Comparison of ENCODE assay signal across 16 mouse cellular contexts in the genomic region with DNA sequence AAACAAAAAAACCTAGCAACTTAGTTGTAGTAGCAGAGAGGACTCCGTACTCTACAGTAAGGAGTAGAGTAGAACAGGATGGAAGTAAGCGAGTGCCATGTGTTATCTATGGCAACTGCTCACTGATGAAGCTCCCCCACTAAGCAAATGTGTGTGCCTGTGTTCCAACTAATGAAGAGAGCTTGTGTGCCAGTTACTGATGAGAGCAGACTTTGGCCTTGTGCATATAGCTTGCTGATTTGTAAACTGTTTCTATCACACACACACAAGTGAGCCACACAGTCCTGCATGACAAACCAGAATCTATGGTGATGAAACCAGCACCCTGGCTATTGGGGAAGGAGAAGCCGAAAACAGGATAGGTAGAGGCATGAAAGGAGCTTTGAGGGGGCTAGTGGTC.
"Had no signal": no experiment of that assay in that cellular context is flagged by ENCODE, and none has a peak within 500 bp of the region (broad histone marks: within the 10 kb centered on the region; RNA-seq: fewer than 3 reads in every experiment).

No protein-coding gene starts in this region.

- H3K4me1 ChIP-seq: limb, embryonic 10.5 days; midbrain, embryonic 10.5 days; neural tube, embryonic 15.5 days had no signal

- H3K36me3 ChIP-seq: limb, embryonic 10.5 days; liver, embryonic 13.5 days; midbrain, embryonic 10.5 days; neural tube, embryonic 15.5 days had no signal

- H3K9ac ChIP-seq: liver, embryonic 13.5 days; neural tube, embryonic 15.5 days had no signal

- H3K9me3 ChIP-seq: limb, embryonic 10.5 days; liver, embryonic 13.5 days; midbrain, embryonic 10.5 days; neural tube, embryonic 15.5 days had no signal

- ATAC-seq: inflammation-experienced regulatory T-cells, adult 6 months; intestine, postnatal 0 days; lung, postnatal 0 days had no signal

- H3K4me3 ChIP-seq: limb, embryonic 10.5 days; liver, embryonic 13.5 days; midbrain, embryonic 10.5 days; myocyte; neural tube, embryonic 15.5 days had no signal

- H3K27ac ChIP-seq: kidney, postnatal 0 days; limb, embryonic 10.5 days; liver, embryonic 13.5 days; midbrain, embryonic 10.5 days; neural tube, embryonic 15.5 days had no signal

- H3K27me3 ChIP-seq: liver, embryonic 13.5 days; neural tube, embryonic 15.5 days had no signal

- H3K4me2 ChIP-seq: liver, embryonic 13.5 days; neural tube, embryonic 15.5 days had no signal

- DNase-seq: liver, embryonic 13.5 days; lung, adult 2 months; lung, postnatal 36 days; midbrain, embryonic 14.5 days; right cerebral cortex, adult 18-20 months; right cerebral cortex, postnatal 25 days; thymus, adult 18-20 months; thymus, postnatal 14 days had no signal
